Mouse (Mus musculus): ENCODE results near the gene Shisa8. TPM values are rescaled to one million over a fixed set of nuclear protein-coding genes. Genes with fewer than 3 reads are reported as not detected.

Gene Shisa8
- polyA plus RNA-seq, 1 experiment from 2014 or later: 1.0 TPM

DNA sequence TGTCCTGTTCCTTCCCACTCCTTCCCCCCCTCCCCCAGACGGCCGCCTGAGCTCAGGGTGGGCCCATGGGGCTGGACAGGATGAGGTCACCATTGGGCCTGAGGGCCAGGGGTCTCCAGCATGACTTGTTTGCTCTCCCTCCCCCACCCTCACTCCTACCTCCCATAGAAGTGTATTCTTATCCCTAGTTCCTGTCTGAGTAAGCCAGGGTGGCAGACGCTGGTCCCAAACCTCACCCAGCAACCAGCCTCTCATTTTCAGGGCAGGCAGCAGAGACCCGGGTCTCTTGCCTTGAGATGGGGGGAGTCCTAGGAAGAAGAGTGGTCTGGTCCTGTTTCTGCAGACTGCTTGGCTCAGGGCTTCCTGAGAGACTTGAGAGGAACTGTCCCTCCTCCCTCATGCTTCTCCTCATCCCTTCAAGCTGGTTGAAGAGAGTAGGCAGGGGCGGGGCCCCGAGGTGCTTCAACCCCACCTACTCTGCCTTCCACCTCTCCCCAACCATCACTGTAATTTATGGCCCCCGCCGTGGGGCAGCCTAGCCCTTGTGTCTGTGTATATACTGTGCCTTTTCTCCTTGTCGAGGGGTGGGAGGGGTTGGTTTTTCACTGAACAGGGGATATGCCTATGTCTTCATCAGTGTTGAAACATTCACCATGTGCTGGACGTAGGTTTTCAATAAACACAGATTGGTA, 7.8 kb downstream of the Shisa8 start:
- no peaks in the 10 kb centered on the region for H3K9me3 ChIP-seq (ENCODE audit: control insufficient read depth, low read length)
- no peak for DNase-seq (ENCODE audit: low spot score)
- peaks cover 28% of the 10 kb centered on the region for H3K27me3 ChIP-seq (ENCODE audit: control insufficient read depth, insufficient read depth, low read length)
- H3K4me2 ChIP-seq (replicated peaks; ENCODE audit: low read depth, low read length): no peak overlapping the region
- H3K4me1 ChIP-seq (replicated peaks; ENCODE audit: control insufficient read depth, insufficient read depth, low read length): peaks cover 12% of the 10 kb centered on the region
- peaks cover 9% of the 10 kb centered on the region; the same call in 1 of the 2 replicates for H3K36me3 ChIP-seq (ENCODE audit: control insufficient read depth, insufficient read depth, low read length)
- no peak overlapping the region for H3K4me3 ChIP-seq (ENCODE audit: low read depth, low read length)
- no peak overlapping the region for H3K9ac ChIP-seq (ENCODE audit: low read depth, low read length)
- 0 out of 2 replicates have a peak, but pooled peaks have one; percentile 12 for ATAC-seq (ENCODE audit: low FRiP score)
- H3K27ac ChIP-seq (ENCODE audit: low read depth, low read length): 0 out of 2 replicates have a peak overlapping the region, but pooled peaks have one; percentile 47
- 75% methylated on average over 10 of the region's 10 CpGs for WGBS

DNA sequence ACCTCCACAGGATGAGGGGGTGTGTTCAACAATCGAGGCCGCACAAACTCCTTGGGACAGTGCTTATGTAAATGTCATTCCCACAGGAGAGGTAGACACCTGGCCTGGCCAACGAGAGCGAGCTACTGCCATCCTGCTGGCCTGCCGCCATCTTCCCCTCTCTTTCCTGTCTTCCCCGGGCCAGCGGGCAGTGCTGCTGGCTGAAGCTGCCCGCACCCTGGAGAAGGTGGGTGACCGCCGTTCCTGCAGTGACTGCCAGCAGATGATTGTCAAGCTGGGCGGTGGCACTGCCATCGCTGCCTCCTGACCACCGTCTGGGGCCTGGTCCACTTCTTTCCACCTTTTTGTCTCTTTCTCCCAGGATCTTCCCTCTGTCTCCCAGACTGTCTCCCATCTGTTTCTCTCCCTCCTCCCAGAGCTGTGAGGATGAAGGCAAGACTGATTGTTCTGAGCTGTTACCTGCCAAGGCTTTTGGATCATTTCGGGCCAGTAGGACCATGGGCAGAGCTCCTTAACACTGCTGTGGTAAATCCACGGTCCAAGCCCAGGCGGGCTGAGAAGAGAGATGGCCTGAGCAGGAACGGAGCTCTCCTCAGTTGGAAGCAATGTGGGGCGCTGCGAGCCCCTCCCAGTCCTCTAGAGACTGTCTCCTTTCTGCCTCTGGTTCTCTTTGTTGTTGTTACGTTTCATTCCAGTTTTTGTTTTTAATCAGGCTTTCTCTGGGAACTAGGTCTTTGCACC, 8.8 kb downstream of the Shisa8 start:
- H3K27me3 ChIP-seq (ENCODE audit: control insufficient read depth, insufficient read depth, low read length): peaks cover 21% of the 10 kb centered on the region
- H3K9me3 ChIP-seq (ENCODE audit: control insufficient read depth, low read length): no peaks in the 10 kb centered on the region
- H3K36me3 ChIP-seq (ENCODE audit: control insufficient read depth, insufficient read depth, low read length): peaks cover 11% of the 10 kb centered on the region; the same call in 1 of the 2 replicates
- DNase-seq (ENCODE audit: low spot score) (no peak), ATAC-seq (ENCODE audit: low FRiP score) (no peak)
- no peak overlapping the region for H3K4me2 ChIP-seq (replicated peaks; ENCODE audit: low read depth, low read length)
- H3K27ac ChIP-seq (ENCODE audit: low read depth, low read length): peak overlapping the region; percentile 47; the same call in 1 of the 2 replicates
- WGBS: 82% methylated on average over 20 of the region's 20 CpGs
- no peak overlapping the region for H3K4me3 ChIP-seq (ENCODE audit: low read depth, low read length)
- H3K4me1 ChIP-seq (replicated peaks; ENCODE audit: control insufficient read depth, insufficient read depth, low read length): peaks cover 12% of the 10 kb centered on the region
- no peak overlapping the region for H3K9ac ChIP-seq (ENCODE audit: low read depth, low read length)

DNA sequence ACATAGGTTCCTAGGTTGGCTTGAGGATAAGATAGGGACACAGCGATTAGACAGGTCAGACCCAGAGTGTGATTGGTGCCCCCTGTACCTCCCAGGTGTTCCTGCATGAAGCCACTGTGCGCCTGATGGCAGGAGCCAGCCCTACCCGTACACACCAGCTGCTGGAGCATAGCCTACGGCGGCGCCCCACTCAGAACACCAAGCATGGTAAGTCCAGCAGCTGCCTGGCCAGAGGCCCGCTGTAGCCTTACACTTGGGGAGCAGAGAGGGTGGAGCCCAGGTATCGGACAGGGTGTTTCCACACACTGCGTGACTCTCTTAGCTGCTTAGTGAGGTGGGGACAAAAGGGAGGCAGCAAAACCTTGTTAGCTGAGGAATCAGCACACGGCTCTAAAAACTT, 9.5 kb downstream of the Shisa8 start:
- Histone ChIP-seq H3K9ac (ENCODE audit: low read depth, low read length) (no peak overlapping the region), H3K27me3 (ENCODE audit: control insufficient read depth, insufficient read depth, low read length) (peaks cover 21% of the 10 kb centered on the region), H3K4me3 (ENCODE audit: low read depth, low read length) (no peak overlapping the region), H3K36me3 (ENCODE audit: control insufficient read depth, insufficient read depth, low read length) (peaks cover 16% of the 10 kb centered on the region; the same call in 1 of the 2 replicates), H3K4me1 (replicated peaks; ENCODE audit: control insufficient read depth, insufficient read depth, low read length) (peaks cover 12% of the 10 kb centered on the region), H3K4me2 (replicated peaks; ENCODE audit: low read depth, low read length) (no peak overlapping the region), H3K27ac (ENCODE audit: low read depth, low read length) (no peak overlapping the region), H3K9me3 (ENCODE audit: control insufficient read depth, low read length) (no peaks in the 10 kb centered on the region)
- DNase-seq (ENCODE audit: low spot score) (no peak), ATAC-seq (ENCODE audit: low FRiP score) (no peak)
- 97% methylated on average over 10 of the region's 10 CpGs for WGBS

DNA sequence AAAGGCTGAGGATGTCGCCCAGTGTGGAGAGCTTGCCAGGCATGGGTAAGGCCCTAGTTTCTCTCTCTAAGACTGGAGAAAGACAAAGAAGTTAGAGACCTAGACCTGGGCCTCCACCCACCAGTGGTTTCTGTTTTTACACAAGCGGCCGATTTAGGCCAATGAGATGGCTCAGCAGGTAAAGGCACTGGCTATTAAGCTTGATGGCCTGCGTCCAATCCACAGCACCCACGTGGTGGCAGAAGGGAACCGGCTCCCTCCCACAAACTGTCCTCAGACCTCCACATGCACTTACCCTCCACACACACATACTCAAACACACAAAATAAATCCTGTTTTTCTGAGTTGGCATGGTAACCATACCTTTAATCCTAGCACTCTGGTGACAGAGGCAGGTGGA, 10.5 kb downstream of the Shisa8 start:
- Histone ChIP-seq H3K9me3 (ENCODE audit: control insufficient read depth, low read length) (no peaks in the 10 kb centered on the region), H3K4me1 (replicated peaks; ENCODE audit: control insufficient read depth, insufficient read depth, low read length) (peaks cover 11% of the 10 kb centered on the region), H3K36me3 (ENCODE audit: control insufficient read depth, insufficient read depth, low read length) (peaks cover 19% of the 10 kb centered on the region), H3K27me3 (ENCODE audit: control insufficient read depth, insufficient read depth, low read length) (peaks cover 16% of the 10 kb centered on the region), H3K9ac (ENCODE audit: low read depth, low read length) (no peak overlapping the region), H3K4me2 (replicated peaks; ENCODE audit: low read depth, low read length) (no peak overlapping the region), H3K27ac (ENCODE audit: low read depth, low read length) (no peak overlapping the region), H3K4me3 (ENCODE audit: low read depth, low read length) (no peak overlapping the region)
- WGBS: 90% methylated on average over 6 of the region's 6 CpGs
- DNase-seq (ENCODE audit: low spot score) (no peak), ATAC-seq (ENCODE audit: low FRiP score) (no peak)

DNA sequence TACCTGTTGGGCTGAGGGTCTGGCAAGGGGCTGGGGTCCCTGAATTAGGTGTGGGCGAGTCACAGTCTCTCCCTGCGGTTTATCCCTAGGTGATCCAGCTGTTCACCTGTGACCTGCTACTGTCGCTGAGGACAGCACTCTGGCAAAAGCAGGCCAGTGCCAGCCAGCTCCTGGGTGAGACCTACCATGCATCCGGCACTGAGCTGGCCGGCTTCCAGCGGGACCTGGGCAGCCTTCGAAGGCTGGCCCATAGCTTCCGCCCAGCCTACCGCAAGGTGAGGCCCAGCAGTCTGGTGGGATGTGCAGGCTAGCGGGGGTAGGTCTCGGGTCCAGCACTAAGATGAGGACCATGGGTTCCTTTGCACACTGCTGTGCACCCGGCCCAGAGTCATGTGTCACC, 13.1 kb downstream of the Shisa8 start:
- DNase-seq (ENCODE audit: low spot score) (no peak), ATAC-seq (ENCODE audit: low FRiP score) (no peak)
- 92% methylated on average over 12 of the region's 12 CpGs for WGBS
- H3K4me2 ChIP-seq (replicated peaks; ENCODE audit: low read depth, low read length): no peak overlapping the region
- H3K4me3 ChIP-seq (ENCODE audit: low read depth, low read length): no peak overlapping the region
- H3K27ac ChIP-seq (ENCODE audit: low read depth, low read length): no peak overlapping the region
- H3K9me3 ChIP-seq (ENCODE audit: control insufficient read depth, low read length): no peaks in the 10 kb centered on the region
- no peak overlapping the region for H3K9ac ChIP-seq (ENCODE audit: low read depth, low read length)
- H3K36me3 ChIP-seq (ENCODE audit: control insufficient read depth, insufficient read depth, low read length): peaks cover 30% of the 10 kb centered on the region
- no peaks in the 10 kb centered on the region for H3K27me3 ChIP-seq (ENCODE audit: control insufficient read depth, insufficient read depth, low read length)
- no peaks in the 10 kb centered on the region for H3K4me1 ChIP-seq (replicated peaks; ENCODE audit: control insufficient read depth, insufficient read depth, low read length)

DNA sequence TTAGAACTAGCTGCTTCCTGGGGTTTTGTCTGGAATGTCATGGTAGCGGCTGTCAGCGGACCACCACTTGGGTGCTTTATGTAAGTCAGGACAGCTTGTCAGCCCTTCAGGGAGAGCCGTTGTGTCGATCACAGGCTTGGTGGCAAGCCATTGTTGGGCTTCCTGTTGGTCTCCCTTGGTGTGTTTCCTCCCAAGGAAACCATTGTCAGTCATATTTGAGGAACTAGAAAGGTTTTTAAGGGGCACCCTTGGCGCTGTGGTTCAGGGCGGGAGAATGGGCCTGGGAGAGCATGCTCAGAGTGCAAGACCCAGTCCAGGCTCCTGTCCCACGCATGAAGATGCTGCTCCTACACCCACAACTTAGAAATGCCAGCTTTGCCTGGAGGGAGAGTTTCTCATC, 14.3 kb downstream of the Shisa8 start:
- Histone ChIP-seq H3K36me3 (ENCODE audit: control insufficient read depth, insufficient read depth, low read length) (peaks cover 37% of the 10 kb centered on the region), H3K4me3 (ENCODE audit: low read depth, low read length) (no peak overlapping the region), H3K4me2 (replicated peaks; ENCODE audit: low read depth, low read length) (no peak overlapping the region), H3K27ac (ENCODE audit: low read depth, low read length) (no peak overlapping the region), H3K9me3 (ENCODE audit: control insufficient read depth, low read length) (no peaks in the 10 kb centered on the region), H3K9ac (ENCODE audit: low read depth, low read length) (no peak overlapping the region), H3K27me3 (ENCODE audit: control insufficient read depth, insufficient read depth, low read length) (no peaks in the 10 kb centered on the region), H3K4me1 (replicated peaks; ENCODE audit: control insufficient read depth, insufficient read depth, low read length) (no peaks in the 10 kb centered on the region)
- 92% methylated on average over 7 of the region's 7 CpGs for WGBS
- DNase-seq (ENCODE audit: low spot score) (no peak), ATAC-seq (ENCODE audit: low FRiP score) (no peak)

DNA sequence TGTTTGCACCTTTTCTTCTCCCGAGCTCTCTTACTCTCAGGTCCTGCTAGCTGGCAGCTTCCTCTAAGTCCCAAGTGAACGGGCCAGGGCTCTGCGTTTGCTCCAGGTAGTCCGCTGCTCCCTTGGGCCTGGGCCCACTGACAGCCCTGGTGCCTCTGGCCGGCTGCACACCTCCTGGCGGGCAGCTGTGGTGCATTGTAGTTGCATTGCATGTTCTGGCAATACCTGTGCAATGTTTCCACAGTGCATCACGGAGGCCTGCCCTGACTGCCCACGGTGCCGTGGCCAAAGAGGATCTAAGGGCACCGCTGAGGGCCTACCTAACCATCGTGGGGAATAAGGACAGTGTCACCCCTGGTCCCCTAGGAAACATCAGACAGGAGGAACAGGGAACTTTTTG, 14.7 kb downstream of the Shisa8 start:
- 95% methylated on average over 11 of the region's 11 CpGs for WGBS
- no peak overlapping the region for H3K27ac ChIP-seq (ENCODE audit: low read depth, low read length)
- DNase-seq (ENCODE audit: low spot score) (no peak), ATAC-seq (ENCODE audit: low FRiP score) (no peak)
- H3K9ac ChIP-seq (ENCODE audit: low read depth, low read length): no peak overlapping the region
- peaks cover 41% of the 10 kb centered on the region for H3K36me3 ChIP-seq (ENCODE audit: control insufficient read depth, insufficient read depth, low read length)
- no peaks in the 10 kb centered on the region for H3K4me1 ChIP-seq (replicated peaks; ENCODE audit: control insufficient read depth, insufficient read depth, low read length)
- no peaks in the 10 kb centered on the region for H3K27me3 ChIP-seq (ENCODE audit: control insufficient read depth, insufficient read depth, low read length)
- H3K9me3 ChIP-seq (ENCODE audit: control insufficient read depth, low read length): no peaks in the 10 kb centered on the region
- H3K4me2 ChIP-seq (replicated peaks; ENCODE audit: low read depth, low read length): no peak overlapping the region
- no peak overlapping the region for H3K4me3 ChIP-seq (ENCODE audit: low read depth, low read length)

DNA sequence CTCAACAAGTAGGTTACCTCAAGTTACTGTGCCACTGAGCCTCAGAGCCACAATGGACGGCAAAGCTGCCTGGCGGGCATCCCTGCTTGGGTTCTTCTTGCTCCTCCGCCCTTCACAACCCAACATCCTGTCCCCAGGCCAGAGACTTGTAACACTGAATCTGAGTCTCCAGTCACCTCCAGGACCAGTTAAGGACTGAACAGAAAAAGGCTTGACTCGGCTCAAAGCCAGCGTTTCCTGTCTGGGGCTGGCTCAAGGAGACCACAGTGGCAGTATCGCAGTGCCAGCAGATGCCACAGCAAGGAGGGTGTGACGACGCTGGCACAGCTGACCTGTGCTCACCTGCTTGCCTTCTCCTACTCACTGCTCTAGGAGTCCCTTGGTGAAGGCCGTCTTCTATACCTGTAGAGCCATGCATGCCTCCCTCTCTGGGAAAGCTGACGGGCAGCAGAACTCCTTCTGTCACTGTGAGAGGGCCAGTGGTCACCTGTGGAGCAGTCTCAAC, 15.3 kb downstream of the Shisa8 start:
- Histone ChIP-seq H3K4me3 (ENCODE audit: low read depth, low read length) (no peak overlapping the region), H3K27me3 (ENCODE audit: control insufficient read depth, insufficient read depth, low read length) (no peaks in the 10 kb centered on the region), H3K27ac (ENCODE audit: low read depth, low read length) (no peak overlapping the region), H3K4me2 (replicated peaks; ENCODE audit: low read depth, low read length) (no peak overlapping the region), H3K4me1 (replicated peaks; ENCODE audit: control insufficient read depth, insufficient read depth, low read length) (no peaks in the 10 kb centered on the region), H3K9me3 (ENCODE audit: control insufficient read depth, low read length) (no peaks in the 10 kb centered on the region), H3K36me3 (ENCODE audit: control insufficient read depth, insufficient read depth, low read length) (peaks cover 44% of the 10 kb centered on the region), H3K9ac (ENCODE audit: low read depth, low read length) (no peak overlapping the region)
- WGBS: 91% methylated on average over 10 of the region's 10 CpGs
- ATAC-seq (ENCODE audit: low FRiP score) (no peak), DNase-seq (ENCODE audit: low spot score) (no peak)
